Mouse (Mus musculus) MEL (cell line): ENCODE results near the gene 4930568D16Rik.

Experiments used
- CTCF ChIP-seq, 3 experiments: IDR thresholded peaks in 2 of 3; conservative IDR thresholded peaks in 1 of 3; 2 replicates each; pipeline ENCODE4 v1.5.1; 2011 to 2012; ENCODE audit warnings: low read length in 3 of 3, low read depth in 2 of 3, mild to moderate bottlenecking in 2 of 3, improper control_type of control experiment in 1 of 3, inconsistent platforms in 1 of 3, mixed read lengths in 1 of 3, moderate library complexity in 1 of 3; ENCODE audit not compliant: control insufficient read depth in 1 of 3, insufficient read depth in 1 of 3, poor library complexity in 1 of 3, severe bottlenecking in 1 of 3
- EP300 ChIP-seq, 2 experiments: IDR thresholded peaks; 2 replicates each; pipeline ENCODE4 v1.6.1; 2011; ENCODE audit warnings: improper control_type of control experiment in 2 of 2, low read length in 2 of 2, low read depth in 1 of 2, mild to moderate bottlenecking in 1 of 2
- ETS1 ChIP-seq: IDR thresholded peaks from 2 replicates; pipeline ENCODE4 v1.6.1; 2012; ENCODE audit warnings: low read depth, mild to moderate bottlenecking, inconsistent platforms, low read length, improper control_type of control experiment, moderate library complexity
- GABPA ChIP-seq: IDR thresholded peaks from 2 replicates; pipeline ENCODE4 v1.6.1; 2012; ENCODE audit warnings: low read depth, mild to moderate bottlenecking, inconsistent platforms, low read length, improper control_type of control experiment, moderate library complexity
- GATA1 ChIP-seq: IDR thresholded peaks from 2 replicates; pipeline ENCODE4 v1.6.1; 2011; ENCODE audit warnings: low read depth, low read length, improper control_type of control experiment
- MAZ ChIP-seq: IDR thresholded peaks from 2 replicates; pipeline ENCODE4 v1.6.1; 2012; ENCODE audit warnings: low read depth, mild to moderate bottlenecking, inconsistent platforms, low read length, improper control_type of control experiment
- POLR2A ChIP-seq, 2 experiments: IDR thresholded peaks; 2 replicates each; pipeline ENCODE4 v1.6.1; 2011 to 2012; ENCODE audit warnings: low read length in 2 of 2, mild to moderate bottlenecking in 2 of 2, control low read depth in 1 of 2, improper control_type of control experiment in 1 of 2, low read depth in 1 of 2, moderate library complexity in 1 of 2; ENCODE audit not compliant: control insufficient read depth in 1 of 2, insufficient read depth in 1 of 2, poor library complexity in 1 of 2
- ZC3H11A ChIP-seq: IDR thresholded peaks from 2 replicates; pipeline ENCODE4 v1.6.1; 2012; ENCODE audit warnings: low read depth, mild to moderate bottlenecking, inconsistent platforms, low read length, improper control_type of control experiment
- ZNF384 ChIP-seq: IDR thresholded peaks from 2 replicates; pipeline ENCODE4 v1.6.1; 2012; ENCODE audit warnings: low read depth, mild to moderate bottlenecking, inconsistent platforms, low read length, improper control_type of control experiment

DNA sequence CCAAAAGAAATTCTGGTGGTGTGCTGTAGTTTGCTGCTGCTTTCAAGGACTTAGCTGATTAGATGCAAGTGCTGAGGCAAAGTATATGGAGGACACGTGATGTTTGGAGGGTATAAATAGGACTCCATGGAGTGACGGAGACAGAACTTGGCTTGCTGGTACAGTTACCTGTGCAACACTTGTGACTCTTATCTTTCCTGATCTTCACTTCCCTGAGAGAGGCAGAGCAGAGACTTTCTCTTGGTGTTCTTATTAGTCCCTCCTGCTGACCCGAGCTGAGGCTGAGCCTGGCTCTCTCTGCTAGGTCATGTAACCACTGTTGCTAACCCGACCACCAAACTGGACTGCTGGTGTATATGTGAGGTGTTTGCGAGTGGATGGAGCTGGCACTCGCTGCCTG, 41.9 kb upstream of the 4930568D16Rik start:
- no peak for TF ChIP-seq GABPA
- TF ChIP-seq CTCF (IDR thresholded peaks at IDR 0.05 in 2 of 3, conservative IDR thresholded peaks at IDR 0.05 in 1 of 3; ENCODE audit: control insufficient read depth in 1 of 3, insufficient read depth in 1 of 3, low read depth in 2 of 3, low read length in 3 of 3, poor library complexity in 1 of 3, severe bottlenecking in 1 of 3): no peak
- no peak for TF ChIP-seq MAZ
- no peak for TF ChIP-seq ZNF384
- no peak for TF ChIP-seq POLR2A (IDR thresholded peaks at IDR 0.05; ENCODE audit: control insufficient read depth in 1 of 2, insufficient read depth in 1 of 2, low read depth in 1 of 2, low read length in 2 of 2, poor library complexity in 1 of 2)
- no peak for TF ChIP-seq EP300 (IDR thresholded peaks at IDR 0.05; ENCODE audit: low read depth in 1 of 2, low read length in 2 of 2)
- TF ChIP-seq GATA1: no peak
- TF ChIP-seq ZC3H11A: no peak
- no peak for TF ChIP-seq ETS1
